Mouse (Mus musculus): ENCODE results near the gene Zcchc7. TPM values are rescaled to one million over a fixed set of nuclear protein-coding genes. Genes with fewer than 3 reads are reported as not detected.

Gene Zcchc7
- total and polyA plus RNA-seq, 3 experiments = 17.8 to 18.2 TPM; not detected in 1

- Histone ChIP-seq H3K36me3 (ENCODE audit: control insufficient read depth in 1 of 2, insufficient read depth in 2 of 2, low read length in 2 of 2) (no peaks in the 10 kb centered on the region), H3K27ac (ENCODE audit: control insufficient read depth, low read depth, low read length) (no peak overlapping the region), H3K79me2 (ENCODE audit: control insufficient read depth, insufficient read depth, low read length, poor library complexity) (no peaks in the 10 kb centered on the region), H3K9ac (ENCODE audit: control insufficient read depth, low read depth, low read length, poor library complexity, severe bottlenecking) (no peak overlapping the region), H3K4me1 (ENCODE audit: control insufficient read depth in 1 of 2, insufficient read depth in 2 of 2, low read length in 2 of 2) (no peaks in the 10 kb centered on the region), H3K27me3 (ENCODE audit: control insufficient read depth in 1 of 2, insufficient read depth in 2 of 2, low read length in 2 of 2) (peaks cover 2% of the 10 kb centered on the region in 2 experiments; a peak in 3 of 4 replicates), H3K4me3 (ENCODE audit: control insufficient read depth in 1 of 2, insufficient read depth in 1 of 2, low read depth in 2 of 2, low read length in 2 of 2) (no peak overlapping the region), H3K9me3 (replicated peaks; ENCODE audit: insufficient read depth, low read length) (no peaks in the 10 kb centered on the region)
- DNase-seq (ENCODE audit: low read depth, low spot score) = no peak
- TF ChIP-seq TAL1 (IDR thresholded peaks at IDR 0.05; ENCODE audit: low read length) (no peak), MAFK (IDR thresholded peaks at IDR 0.05; ENCODE audit: borderline replicate concordance, low read depth, low read length) (no peak), MEF2A (IDR thresholded peaks at IDR 0.05; ENCODE audit: extremely low read depth, insufficient replicate concordance, low read depth, low read length, poor library complexity, severe bottlenecking) (no peak), CHD2 (IDR thresholded peaks at IDR 0.05; ENCODE audit: low read length) (no peak), HCFC1 (IDR thresholded peaks at IDR 0.05; ENCODE audit: low read depth, low read length) (no peak), GABPA (IDR thresholded peaks at IDR 0.05; ENCODE audit: low read depth, low read length) (no peak), ELF1 (IDR thresholded peaks at IDR 0.05; ENCODE audit: low read depth, low read length) (no peak), TCF12 (IDR thresholded peaks at IDR 0.05; ENCODE audit: low read depth, low read length) (no peak), KAT2A (conservative IDR thresholded peaks at IDR 0.05; ENCODE audit: low read depth, low read length) (no peak), ZKSCAN1 (IDR thresholded peaks at IDR 0.05; ENCODE audit: low read depth, low read length) (no peak), NELFE (IDR thresholded peaks at IDR 0.05; ENCODE audit: low read depth, low read length) (no peak), ZMIZ1 (IDR thresholded peaks at IDR 0.05; ENCODE audit: low read depth, low read length) (no peak), USF1 (IDR thresholded peaks at IDR 0.05; ENCODE audit: low read depth, low read length) (no peak), NRF1 (IDR thresholded peaks at IDR 0.05; ENCODE audit: insufficient read depth, low read depth, low read length, poor library complexity, severe bottlenecking) (no peak), SIN3A (IDR thresholded peaks at IDR 0.05; ENCODE audit: low read length) (no peak), USF2 (IDR thresholded peaks at IDR 0.05; ENCODE audit: borderline replicate concordance in 1 of 2, insufficient read depth in 1 of 2, low read depth in 1 of 2, low read length in 2 of 2) (no peak), MAZ (IDR thresholded peaks at IDR 0.05; ENCODE audit: low read depth, low read length) (no peak), MXI1 (IDR thresholded peaks at IDR 0.05; ENCODE audit: low read depth, low read length) (no peak), POLR2AphosphoS2 (IDR thresholded peaks at IDR 0.05; ENCODE audit: low read length) (no peak), POLR2A (IDR thresholded peaks at IDR 0.05; ENCODE audit: control insufficient read depth in 1 of 2, insufficient read depth in 1 of 2, low read depth in 1 of 2, low read length in 2 of 2, poor library complexity in 1 of 2) (no peak)
Observed at GRCm38 (mm10) chr4:44721237-44721636, 34.4 kb upstream of the Zcchc7 start.

DNA sequence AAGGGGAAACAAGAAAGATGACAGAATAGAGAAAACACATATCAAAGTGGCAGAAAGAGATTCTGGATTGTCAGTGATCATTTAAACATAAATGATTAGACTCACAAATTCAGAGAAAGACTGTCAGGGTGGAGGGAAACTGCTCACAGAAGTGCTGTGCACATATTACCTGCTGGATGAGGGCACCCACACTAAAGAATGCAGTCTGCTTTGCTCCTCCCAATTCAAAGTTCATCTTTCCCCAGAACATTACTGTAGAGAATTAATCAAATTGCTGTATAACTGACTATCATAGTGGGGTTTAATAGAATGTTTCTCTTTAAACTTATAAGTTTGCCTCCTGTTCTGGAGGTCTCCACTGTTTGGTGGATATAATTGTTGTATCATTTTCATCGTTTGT, 15.2 kb upstream of the Zcchc7 start:
- Histone ChIP-seq H3K4me1 (ENCODE audit: control insufficient read depth in 1 of 2, insufficient read depth in 2 of 2, low read length in 2 of 2) (no peaks in the 10 kb centered on the region), H3K9ac (ENCODE audit: control insufficient read depth, low read depth, low read length, poor library complexity, severe bottlenecking) (no peak overlapping the region), H3K4me3 (ENCODE audit: control insufficient read depth in 1 of 2, insufficient read depth in 1 of 2, low read depth in 2 of 2, low read length in 2 of 2) (no peak overlapping the region), H3K79me2 (ENCODE audit: control insufficient read depth, insufficient read depth, low read length, poor library complexity) (no peaks in the 10 kb centered on the region), H3K36me3 (ENCODE audit: control insufficient read depth in 1 of 2, insufficient read depth in 2 of 2, low read length in 2 of 2) (no peaks in the 10 kb centered on the region), H3K27me3 (ENCODE audit: control insufficient read depth in 1 of 2, insufficient read depth in 2 of 2, low read length in 2 of 2) (peaks cover 9 to 35% of the 10 kb centered on the region in 2 experiments), H3K9me3 (replicated peaks; ENCODE audit: insufficient read depth, low read length) (no peaks in the 10 kb centered on the region), H3K27ac (ENCODE audit: control insufficient read depth, low read depth, low read length) (no peak overlapping the region)
- no peak for TF ChIP-seq TCF12 (IDR thresholded peaks at IDR 0.05; ENCODE audit: low read depth, low read length)
- no peak for TF ChIP-seq TBP (IDR thresholded peaks at IDR 0.05; ENCODE audit: low read depth, low read length)
- TF ChIP-seq UBTF (IDR thresholded peaks at IDR 0.05; ENCODE audit: borderline replicate concordance, insufficient read depth, low read depth, low read length) = no peak
- no peak for TF ChIP-seq SIN3A (IDR thresholded peaks at IDR 0.05; ENCODE audit: low read length)
- no peak for TF ChIP-seq EP300 (IDR thresholded peaks at IDR 0.05; ENCODE audit: low read depth in 1 of 2, low read length in 2 of 2)
- no peak for TF ChIP-seq MYC (IDR thresholded peaks at IDR 0.05; ENCODE audit: low read depth, low read length)
- no peak for TF ChIP-seq MAZ (IDR thresholded peaks at IDR 0.05; ENCODE audit: low read depth, low read length)
- TF ChIP-seq MYB (IDR thresholded peaks at IDR 0.05; ENCODE audit: low read depth, low read length) = no peak
- no peak for TF ChIP-seq USF2 (IDR thresholded peaks at IDR 0.05; ENCODE audit: borderline replicate concordance in 1 of 2, insufficient read depth in 1 of 2, low read depth in 1 of 2, low read length in 2 of 2)
- no peak for TF ChIP-seq RCOR1 (IDR thresholded peaks at IDR 0.05; ENCODE audit: low read depth, low read length)
- no peak for TF ChIP-seq JUND (IDR thresholded peaks at IDR 0.05; ENCODE audit: low read depth, low read length)
- TF ChIP-seq E2F4 (IDR thresholded peaks at IDR 0.05; ENCODE audit: borderline replicate concordance, low read depth, low read length) = no peak
- no peak for DNase-seq (ENCODE audit: low read depth, low spot score)

Measured in MEL (cell line).